Mouse (Mus musculus) adrenal gland, postnatal 4 days (tissue): ENCODE data around the gene H2afy. TPM values are rescaled to one million over a fixed set of nuclear protein-coding genes. Genes with fewer than 3 reads are reported as not detected.

Experiments
- DNase-seq, 2 experiments: peaks; one replicate each; pipeline ENCODE4 v3.0.0; 2021 to 2022; ENCODE audit warnings: low spot score in 2 of 2, mixed read lengths in 2 of 2
- total RNA-seq, 2 experiments: library from RNA; stranded (reverse); gene quantifications; 2 replicates each; pipeline ENCODE4 v1.2.3; 2021

H2afy gene
- total RNA-seq, 2 experiments from 2014 or later = 164 to 176 TPM

GRCm38 (mm10) chr13:56113431-56114248 is 22.5 kb downstream of the H2afy start:
- DNase-seq = no peak

GRCm38 (mm10) chr13:56112980-56113379 is 23.2 kb downstream of the H2afy start:
- DNase-seq = no peak

GRCm38 (mm10) chr13:56112496-56112895 is 23.7 kb downstream of the H2afy start:
- DNase-seq = no peak

GRCm38 (mm10) chr13:56111601-56112000 is 24.6 kb downstream of the H2afy start:
- DNase-seq = no peak

GRCm38 (mm10) chr13:56110694-56111531 is 25.2 kb downstream of the H2afy start:
- no peak for DNase-seq

GRCm38 (mm10) chr13:56109703-56110102 is 26.5 kb downstream of the H2afy start:
- DNase-seq = no peak

GRCm38 (mm10) chr13:56108849-56109519 is 27.2 kb downstream of the H2afy start:
- no peak for DNase-seq

GRCm38 (mm10) chr13:56104971-56105391 is 31.2 kb downstream of the H2afy start:
- DNase-seq = no peak

- no peak for DNase-seq
Measured at GRCm38 (mm10) chr13:56103796-56104746, 32.1 kb downstream of the H2afy start.

GRCm38 (mm10) chr13:56102160-56102559 is 34.0 kb downstream of the H2afy start:
- no peak for DNase-seq

GRCm38 (mm10) chr13:56095601-56096195 is 40.5 kb downstream of the H2afy start:
- no peak for DNase-seq

GRCm38 (mm10) chr13:56094544-56094943 is 41.6 kb downstream of the H2afy start:
- no peak for DNase-seq

GRCm38 (mm10) chr13:56093680-56094079 is 42.5 kb downstream of the H2afy start:
- no peak for DNase-seq

GRCm38 (mm10) chr13:56092606-56093005 is 43.6 kb downstream of the H2afy start:
- no peak for DNase-seq

GRCm38 (mm10) chr13:56090597-56090996 is 45.6 kb downstream of the H2afy start:
- DNase-seq = no peak

GRCm38 (mm10) chr13:56088602-56089001 is 47.6 kb downstream of the H2afy start:
- no peak for DNase-seq

- no peak for DNase-seq
Measured at GRCm38 (mm10) chr13:56087936-56088335, 48.2 kb downstream of the H2afy start.

- no peak for DNase-seq
Measured at GRCm38 (mm10) chr13:56084146-56084905, 51.8 kb downstream of the H2afy start.

- DNase-seq = no peak
Measured at GRCm38 (mm10) chr13:56081656-56082055, 54.5 kb downstream of the H2afy start.
